Mouse (Mus musculus) B cell, adult (primary cell): ENCODE data around the gene Dio2. TPM values are rescaled to one million over a fixed set of nuclear protein-coding genes. Genes with fewer than 3 reads are reported as not detected.

Source experiments
- total RNA-seq: library from RNA; stranded (reverse); gene quantifications from 4 replicates; pipeline ENCODE4 v1.2.4, GENCODE M21; 2023; ENCODE audit not compliant: inconsistent age

Dio2 gene
- total RNA-seq: 0.09 to 0.10 TPM (median 0.10 TPM) in 3 of 4 replicates, not detected in the other

DNA sequence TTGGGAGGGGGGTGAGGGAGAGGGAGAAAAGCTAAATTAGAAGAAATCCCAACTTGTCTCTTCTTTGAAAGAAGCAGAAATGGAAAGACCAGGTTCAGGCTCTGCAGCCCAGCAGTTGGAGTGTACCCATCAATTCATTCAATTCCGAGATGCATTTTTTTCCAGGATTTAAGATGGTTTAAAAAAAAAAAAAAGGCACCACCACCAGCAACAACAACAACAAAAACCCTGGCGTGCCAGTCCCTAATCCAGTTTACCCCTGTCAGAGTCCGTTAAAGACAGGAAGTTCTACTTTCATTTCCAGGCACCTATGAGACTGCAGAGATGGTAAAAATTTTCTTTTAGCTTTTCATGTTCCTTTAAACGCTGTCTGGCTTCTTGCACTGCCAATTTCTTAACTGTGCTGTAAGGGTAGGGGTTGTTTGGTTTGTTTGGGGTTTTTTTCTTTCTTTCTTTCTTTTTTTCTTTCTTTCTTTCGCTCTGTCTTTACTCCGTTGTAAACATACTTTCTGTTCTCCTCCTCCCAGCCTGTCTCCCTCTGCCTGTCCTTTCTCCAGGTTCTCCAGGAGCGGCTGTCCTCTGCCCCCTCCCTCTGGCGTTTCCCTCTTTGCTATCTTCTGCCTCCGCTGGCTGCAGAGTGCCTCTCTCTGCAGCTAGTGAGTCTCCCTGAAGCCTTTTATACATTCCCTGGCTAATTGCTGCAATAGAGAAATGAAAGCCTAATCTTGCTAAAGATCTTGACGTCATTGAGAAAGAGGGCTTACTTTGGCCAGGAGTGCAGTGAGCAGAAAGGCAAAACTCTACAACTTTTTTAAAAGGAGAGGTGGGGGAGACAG lies at the start of gene Dio2:
Gene Dio2 (minus strand): TSS at position 51 of the 836 bp plus-strand sequence.

